Mouse (Mus musculus) spleen, postnatal 36 days (tissue): ENCODE measurements around the gene Tmem253.

Experiments used
- DNase-seq, 2 experiments: peaks; one replicate each; pipeline ENCODE4 v3.0.0; 2022; ENCODE audit warnings: low spot score in 2 of 2, mixed read lengths in 1 of 2

Gene Tmem253

DNA sequence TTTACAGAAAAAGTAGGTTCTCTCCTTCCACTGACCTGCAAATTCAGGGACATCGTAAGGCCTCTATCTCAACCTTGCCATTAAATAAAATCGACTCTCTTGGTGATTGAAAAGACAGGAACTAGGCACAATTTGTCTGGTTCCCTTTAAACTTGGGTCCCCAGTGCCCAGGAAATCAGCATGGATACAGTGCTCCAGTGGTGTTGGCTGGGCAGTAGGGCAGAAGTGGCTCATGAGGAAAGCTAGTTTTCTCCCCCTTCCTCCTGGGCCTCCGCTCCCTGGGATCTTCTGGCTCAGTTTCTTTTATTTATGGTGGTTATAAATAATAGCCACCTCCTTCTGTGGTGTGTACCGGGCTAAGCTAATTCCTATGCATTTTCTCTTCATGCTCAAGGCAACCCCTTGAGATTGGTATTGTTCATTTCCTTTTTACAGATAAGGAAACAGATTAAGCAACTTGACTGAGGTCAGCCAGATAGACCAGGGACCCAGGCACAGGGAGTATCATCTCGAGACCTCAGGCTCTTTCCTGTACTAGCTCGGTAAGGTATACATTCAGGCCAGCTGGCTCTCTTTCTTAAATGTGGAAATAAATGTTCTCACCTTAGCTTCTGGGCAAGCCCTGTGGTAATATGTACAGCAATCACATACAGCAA, at the start of gene Tmem253:
Tmem253 (plus strand) TSS at position 214 of the 656 bp plus-strand sequence.
- no peak for DNase-seq

DNA sequence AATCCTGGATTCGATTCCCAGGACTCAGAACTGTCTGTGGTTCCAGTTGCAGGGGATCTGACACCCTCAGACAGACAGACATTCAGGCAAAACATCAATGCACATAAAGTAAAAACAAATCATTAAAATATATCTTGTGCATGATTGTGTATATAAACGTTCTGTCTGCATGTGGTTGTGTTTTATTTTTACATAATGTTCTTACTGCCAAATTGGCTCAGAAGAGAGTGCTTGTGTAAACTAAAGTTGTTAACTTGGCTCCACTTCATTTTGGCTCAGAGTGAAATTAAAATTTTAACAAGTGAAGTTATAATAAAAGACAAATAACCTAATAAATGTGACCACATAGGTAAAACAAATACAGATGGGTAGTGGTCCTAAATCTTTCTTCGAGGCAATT, 48.1 kb upstream of the Tmem253 start:
- DNase-seq: no peak

DNA sequence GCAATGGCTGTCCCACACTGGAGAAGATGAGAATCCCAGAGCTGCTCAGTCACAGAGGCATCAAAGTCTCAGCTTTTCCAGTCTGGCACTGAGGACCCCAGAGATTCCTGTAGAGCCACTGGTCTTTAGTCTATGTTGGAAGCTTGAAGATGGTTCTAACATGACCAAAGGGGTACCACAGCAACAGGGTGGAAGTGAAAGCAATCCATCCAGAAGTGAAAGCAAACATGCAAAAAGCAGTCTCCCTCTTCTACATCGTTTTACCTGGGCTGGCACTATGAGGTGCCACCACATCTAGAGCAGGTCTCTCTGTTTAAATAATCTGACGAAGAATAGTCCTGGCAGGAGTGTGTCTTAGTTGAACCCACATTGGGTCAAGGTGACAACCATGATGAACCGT, 36.2 kb upstream of the Tmem253 start:
- no peak for DNase-seq

DNA sequence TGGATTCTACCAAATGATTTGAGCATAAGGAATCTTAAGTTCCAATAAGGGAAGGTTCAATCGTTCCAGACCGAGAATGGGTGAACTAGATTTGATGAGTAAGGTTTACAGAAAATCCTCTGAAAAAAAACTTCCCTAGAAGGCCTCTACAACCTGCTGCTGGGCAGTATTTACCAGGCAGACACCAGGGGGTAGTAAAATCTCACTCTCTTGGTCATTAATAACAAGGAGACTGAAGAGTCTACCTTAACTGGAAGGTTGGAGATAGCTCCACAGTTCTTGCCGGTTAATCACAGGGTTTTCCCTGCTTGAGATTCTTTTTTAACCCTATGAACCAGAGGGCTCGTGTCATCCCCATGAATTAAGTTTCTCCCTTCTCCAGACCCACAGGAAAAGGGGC, 32.2 kb upstream of the Tmem253 start:
- no peak for DNase-seq

DNA sequence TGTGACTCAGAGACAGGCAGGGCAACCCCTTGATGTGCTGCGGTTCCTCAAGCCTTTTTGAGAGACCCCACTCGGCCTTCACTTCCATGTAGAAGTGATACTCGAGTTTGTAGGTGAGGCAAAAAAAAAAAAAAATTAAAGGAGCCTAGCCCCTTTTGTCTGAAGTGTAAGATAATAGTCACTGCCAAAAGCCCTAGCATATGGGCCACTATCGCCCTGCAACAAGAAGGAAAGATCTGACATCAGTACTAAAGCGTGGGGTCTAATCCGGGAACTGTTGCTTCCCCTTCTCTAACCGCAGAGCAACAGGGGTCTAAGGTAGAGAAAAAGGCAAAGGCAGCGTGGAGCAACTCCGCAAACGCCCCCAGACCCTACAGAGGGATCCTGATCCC, 31.6 kb upstream of the Tmem253 start:
- no peak for DNase-seq

DNA sequence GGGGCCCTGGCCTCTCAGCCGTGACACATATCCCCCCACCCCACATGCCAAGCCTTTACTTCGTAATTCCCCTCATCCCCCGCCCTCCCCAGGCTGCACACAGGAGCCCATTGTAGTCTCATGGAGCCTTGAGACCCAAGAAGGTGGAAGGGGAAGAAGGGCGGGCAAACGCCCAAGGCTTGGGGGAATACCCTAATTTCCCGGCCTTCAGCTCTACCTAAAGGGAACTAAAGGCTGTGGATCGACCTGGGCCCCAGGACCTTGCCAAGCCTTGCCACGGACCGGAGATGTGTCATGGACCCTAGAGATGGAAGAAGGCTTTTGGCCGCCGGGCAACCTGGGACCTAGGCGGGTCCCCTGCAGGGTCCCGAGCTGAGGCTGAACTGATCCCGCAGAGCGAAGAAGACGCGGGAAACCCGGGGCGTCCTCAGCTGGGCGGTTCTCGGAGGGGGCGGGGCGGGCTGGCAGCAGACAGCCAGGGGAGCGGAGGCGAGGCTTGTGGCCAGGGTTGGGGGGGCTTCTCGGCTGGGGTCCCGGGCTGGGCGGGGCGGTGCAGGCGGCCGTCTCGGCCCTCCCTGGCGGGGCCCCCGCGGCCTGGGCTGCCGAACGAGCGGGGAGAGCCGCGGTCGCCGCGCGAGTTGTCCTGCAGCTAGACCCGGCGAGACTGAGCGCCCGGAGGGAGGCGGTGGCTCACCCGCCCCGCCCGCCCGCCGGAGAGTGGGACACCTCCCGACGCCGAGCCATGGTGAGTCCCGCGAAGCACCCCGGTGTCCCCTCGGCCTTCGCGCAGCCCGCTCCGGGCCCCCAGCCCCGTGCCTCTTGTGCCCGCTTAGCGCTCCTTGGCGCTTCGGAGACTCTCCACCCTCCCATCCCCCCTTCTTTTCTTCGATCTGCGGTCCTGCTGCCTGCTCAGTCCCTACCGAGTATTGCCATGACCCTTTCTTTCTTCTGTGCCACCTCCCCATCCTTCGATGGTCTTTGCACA, 30.9 kb upstream of the Tmem253 start, which contains the start of gene Arhgef40:
Arhgef40 (plus strand) TSS at position 473 of the 985 bp plus-strand sequence.
- peak; percentile 32 to 38 for DNase-seq

DNA sequence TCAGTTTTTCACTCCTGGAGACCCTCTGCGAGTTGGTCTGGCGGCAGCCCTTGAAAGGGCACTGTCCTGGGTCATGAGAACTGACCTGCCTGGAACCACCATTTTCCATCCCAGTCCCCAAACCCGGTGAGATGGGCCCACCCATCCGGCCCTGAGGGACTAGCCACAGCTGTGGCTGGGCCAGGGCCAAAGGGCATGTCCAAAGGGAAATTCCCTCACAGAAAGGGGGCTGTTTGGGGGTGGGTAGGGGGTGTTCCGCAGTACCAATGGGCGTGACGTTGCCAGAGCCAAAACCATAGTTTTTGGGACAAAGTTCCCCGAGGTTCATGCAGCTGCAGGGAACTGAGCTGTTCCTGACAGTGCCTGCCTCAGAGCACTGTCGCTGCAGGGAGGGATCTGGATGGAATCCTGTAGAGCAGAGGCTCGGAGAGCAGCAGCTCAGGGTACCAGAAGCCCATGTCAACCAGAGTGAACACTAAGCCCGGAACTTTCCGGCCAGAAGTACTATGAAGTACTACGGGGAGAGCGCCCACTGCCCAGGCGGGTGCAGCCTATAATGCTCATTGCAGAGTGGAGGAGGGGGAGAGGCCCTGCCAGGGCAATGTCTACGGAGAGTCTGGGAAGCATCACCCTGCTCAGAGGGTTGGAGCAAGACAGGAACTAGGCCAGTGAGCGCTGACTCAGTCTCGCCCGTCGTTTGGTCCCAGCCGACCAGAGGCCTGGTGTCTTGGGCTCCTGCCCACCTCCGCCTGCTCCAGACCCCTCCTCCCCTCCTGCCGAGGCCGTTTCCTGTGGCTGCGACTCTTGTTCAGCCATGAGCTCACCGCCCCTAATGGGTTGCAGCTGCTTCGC, 29.9 kb upstream of the Tmem253 start:
- DNase-seq: no peak

DNA sequence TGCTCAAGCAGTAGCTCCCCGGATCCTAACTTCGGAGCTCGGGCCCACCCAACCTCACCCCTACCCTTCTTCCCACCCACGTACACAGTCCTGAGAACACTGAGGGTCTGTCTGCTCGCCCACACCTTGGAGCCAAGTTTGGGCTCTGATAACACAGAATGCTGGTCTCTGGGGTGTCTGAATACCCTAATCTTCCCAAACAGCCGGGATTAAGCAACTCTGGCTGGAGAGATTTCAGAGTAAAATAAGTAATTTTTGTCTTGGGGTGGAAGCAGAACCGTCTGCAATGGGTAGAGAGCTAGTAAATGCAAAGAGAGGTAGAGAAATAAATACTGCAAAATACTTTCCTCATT, 29.3 kb upstream of the Tmem253 start:
- no peak for DNase-seq

DNA sequence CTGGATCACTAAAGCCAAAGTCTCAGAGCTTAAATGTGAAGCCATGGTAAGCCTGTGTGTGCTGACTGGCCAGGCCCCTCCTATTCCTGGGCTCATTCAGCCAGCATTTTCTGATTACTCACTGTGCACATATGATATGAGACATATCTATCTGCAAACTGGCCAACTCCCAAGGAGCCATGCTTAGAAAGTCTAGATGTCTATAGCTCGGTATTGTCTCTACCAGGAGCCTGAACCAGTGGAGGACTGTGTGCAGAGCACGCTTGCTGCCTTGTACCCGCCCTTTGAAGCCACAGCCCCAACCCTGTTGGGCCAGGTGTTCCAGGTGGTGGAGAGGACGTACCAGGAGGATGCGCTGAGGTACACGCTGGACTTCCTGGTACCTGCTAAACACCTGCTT, 28.3 kb upstream of the Tmem253 start:
- peak in 1 of 2 experiments; percentile 31 for DNase-seq

DNA sequence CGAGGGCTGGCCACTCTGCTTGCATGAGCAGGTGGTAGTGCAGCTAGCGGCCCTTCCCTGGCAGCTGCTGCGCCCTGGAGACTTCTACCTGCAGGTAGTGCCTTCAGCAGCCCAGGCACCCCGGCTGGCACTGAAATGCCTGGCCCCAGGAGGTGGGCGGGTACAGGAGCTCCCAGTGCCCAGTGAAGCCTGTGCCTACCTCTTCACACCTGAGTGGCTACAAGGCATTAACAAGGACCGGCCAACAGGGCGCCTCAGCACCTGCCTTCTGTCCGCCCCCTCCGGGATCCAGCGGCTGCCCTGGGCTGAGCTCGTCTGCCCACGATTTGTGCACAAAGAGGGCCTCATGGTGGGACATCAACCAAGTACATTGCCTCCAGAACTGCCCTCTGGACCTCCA, 26.7 kb upstream of the Tmem253 start:
- DNase-seq: no peak

DNA sequence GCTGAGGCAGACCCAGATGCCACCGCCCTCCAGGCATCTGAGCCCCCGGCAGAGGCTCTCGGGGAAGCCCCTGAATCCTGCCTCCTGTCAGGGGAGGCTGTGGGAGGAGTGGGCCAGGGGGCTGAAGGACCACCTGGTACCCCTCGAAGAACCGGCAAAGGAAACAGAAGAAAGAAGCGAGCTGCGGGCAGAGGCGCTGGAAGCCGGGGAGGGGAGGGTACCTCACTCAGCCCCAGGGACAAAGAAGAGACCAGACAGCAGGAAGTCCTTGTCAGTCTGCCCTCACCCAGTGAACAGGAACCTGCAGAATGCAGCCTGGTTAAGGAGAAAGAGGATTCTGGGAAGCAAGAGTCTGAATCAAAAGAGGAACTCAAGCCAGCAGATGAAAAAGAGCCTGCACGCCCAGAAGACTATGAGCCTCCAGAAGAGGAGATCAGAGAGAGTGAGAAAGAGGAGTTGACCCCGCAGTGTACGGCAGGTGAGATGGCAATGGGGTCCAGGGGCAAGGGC, 25.9 kb upstream of the Tmem253 start:
- DNase-seq: no peak

DNA sequence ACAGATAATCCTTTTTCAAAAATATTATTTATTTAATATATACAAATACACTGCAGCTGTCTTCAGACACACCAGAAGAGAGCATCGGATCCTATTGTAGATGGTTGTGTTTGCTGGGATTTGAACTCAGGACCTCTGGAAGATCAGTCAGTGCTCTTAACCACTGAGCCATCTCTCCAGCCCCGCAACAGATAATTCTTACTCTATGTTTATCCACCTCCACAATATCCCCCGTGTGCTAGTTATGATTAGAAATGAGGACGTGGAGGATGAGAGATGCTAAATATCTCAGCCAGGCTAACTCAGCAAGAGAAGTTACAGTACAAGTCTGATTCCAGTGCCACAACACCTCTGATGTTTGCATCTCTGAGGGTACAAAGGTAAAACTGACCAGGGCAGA, 21.0 kb upstream of the Tmem253 start:
- no peak for DNase-seq

DNA sequence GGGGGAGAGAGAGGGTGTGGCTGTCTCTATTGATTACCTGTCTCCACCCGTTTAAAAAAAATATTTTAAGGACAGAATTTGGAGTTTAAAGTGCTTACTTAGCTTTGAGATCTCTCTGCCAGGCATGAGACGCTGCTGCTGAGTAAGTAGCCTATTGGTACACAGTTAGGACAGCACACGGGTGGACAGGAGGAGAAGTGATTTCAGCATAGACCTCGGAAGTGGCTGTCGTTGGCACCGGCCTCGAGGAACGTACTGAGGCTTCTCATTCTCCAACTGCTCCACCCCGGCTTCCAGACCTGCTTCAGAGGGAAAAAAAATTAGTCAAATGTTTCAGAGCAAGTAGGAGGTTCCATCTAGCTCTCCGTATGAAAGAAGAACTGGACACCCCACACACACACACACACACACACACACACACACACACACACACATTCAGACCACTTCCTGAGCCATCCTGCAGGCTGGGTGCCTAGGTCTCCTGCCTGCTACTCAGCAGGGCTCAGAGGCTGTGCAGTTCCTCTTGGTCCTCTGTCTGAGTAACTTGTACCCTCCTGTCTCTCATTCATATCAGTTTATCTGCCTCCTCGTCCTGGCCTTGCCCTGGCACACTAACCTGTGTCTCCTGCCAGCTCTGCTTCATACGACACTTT, 20.1 kb upstream of the Tmem253 start:
- no peak for DNase-seq

DNA sequence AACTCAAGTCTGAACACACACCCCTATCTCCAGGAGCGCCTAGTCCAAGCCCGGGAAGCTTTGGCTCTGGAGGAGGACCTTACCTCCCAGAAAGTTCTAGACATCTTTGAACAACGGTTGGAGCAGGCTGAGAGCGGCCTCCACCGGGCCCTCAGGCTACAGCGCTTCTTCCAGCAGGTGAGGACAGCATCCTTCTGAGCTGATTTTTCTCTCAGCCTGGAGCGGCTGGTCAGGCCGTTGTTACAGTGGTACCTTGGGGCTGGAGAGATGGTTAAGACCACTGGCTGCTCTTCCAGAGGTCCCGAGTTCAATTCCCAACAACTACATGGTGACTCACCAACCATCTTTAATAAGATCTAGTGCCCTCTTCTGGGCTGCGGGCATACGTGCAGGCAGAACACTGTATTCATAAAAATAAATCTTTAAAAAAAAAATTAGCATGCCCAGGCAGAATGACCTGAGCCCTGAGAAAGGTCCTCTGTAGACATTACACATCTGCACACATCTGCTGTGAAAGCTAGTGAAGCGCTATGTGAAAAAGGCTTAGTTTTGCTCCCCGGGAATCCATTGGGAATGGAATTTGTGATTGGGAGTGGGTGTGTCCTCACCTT, 19.1 kb upstream of the Tmem253 start:
- no peak for DNase-seq

DNA sequence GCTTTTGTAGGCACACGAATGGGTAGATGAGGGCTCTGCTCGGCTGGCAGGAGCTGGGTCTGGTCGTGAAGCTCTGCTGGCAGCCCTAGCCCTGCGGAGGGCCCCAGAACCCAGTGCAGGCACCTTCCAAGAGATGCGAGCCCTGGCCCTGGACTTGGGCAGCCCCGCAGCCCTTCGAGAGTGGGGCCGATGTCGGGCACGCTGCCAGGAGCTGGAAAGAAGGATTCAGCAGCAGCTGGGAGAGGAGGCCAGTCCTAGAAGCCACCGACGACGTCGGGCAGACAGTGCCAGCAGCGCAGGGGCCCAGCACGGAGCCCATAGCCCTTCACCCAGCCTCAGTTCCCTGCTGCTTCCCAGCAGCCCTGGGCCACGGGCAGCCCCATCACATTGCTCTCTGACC, 18.6 kb upstream of the Tmem253 start:
- DNase-seq: no peak

DNA sequence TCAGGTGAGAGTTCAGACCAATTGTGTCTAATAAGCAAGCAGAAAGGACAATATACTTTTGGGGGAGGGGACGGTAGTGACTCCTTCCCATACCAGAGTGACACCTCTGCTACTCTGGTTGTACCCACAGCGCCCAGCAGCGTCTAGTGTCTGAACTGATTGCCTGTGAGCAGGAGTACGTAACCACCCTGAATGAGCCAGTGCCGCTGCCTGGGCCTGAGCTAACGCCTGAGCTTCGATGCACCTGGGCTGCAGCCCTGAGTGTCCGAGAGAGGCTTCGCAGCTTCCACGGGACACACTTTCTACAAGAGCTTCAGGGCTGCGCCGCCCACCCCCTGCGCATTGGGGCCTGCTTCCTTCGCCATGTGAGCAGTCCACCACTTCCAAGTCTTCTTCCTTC, 18.0 kb upstream of the Tmem253 start:
- DNase-seq: no peak

DNA sequence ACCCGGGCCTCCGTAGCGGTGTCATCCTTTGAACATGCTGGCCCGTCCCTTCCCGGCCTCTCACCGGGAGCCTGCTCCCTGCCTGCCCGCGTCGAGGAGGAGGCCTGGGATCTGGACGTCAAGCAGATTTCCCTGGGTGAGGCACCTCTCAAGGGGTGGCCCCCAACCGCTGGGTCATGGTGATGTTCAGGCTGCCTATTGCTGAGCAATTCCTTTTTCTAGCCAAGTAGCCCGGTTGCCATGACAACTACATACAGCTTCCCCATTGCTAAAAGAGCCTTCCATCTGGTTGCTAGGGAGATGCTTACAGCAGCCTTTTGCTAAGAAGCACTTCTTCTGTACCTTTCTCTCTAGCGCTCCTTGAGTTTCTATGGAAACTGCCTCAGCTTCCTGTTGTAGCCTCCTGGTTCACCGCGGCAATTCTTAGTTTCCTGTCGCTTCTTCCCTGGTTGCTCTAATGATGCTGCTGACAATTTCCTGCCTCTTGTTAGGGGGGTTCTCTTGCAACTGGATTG, 11.4 kb upstream of the Tmem253 start:
- no peak for DNase-seq

DNA sequence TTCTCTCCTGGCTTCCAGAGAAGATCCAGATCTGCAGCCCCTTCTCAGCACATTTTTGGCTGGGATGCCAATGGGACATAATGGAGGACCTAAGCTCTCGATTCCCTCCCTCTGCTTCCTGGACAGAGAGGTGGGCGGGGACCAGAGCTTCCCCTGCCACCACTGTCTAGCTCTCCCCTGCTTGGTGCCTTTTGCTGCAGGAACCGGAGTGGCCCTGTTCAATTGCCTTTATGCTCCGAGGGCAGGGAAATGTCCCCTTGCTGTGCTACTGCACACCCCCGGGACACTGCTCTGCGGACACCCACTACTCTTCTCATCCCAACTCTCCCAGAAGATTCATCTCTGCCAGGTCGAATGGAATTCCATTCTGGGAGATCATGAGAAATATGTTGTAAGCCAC, 10.3 kb upstream of the Tmem253 start:
- DNase-seq: no peak

DNA sequence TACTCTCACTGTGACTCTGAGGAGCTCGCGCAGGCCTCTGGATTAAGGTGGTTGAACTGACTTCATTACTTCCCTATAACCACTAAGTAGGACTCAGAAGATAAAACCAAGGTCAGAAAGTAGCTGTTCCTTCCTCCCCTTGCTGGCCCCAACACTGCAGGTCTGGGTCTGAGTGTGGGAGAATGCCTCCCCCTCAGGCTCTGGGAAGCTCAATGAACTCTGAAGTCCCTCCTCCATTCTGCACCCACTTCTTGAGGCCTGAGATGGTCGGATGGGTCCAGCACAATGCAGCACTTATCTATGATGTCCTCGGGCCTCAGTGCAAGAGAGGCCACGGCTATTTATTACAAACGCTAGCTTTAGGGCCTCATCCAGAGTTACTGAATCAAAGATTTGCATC, 9.8 kb upstream of the Tmem253 start:
- no peak for DNase-seq

DNA sequence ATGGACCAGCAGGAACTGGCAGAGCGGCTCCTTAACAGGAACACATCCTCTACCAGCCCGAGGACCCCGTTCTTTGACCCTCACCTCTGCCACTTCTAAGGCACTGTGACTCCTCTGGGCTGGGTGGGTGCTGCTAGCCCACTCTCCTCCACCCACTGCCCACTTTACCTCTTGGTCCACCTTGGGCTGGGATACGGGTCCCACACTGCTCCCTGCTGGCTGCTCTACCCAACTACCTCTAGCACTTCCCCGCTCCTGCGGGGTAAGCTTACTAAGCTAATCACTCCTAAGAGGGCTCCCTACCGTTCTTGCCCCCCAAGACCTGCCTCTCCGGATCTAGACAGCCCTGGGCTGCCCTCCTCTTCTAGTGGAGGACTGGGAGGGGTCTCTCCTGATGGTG, 9.2 kb upstream of the Tmem253 start:
- no peak for DNase-seq

DNA sequence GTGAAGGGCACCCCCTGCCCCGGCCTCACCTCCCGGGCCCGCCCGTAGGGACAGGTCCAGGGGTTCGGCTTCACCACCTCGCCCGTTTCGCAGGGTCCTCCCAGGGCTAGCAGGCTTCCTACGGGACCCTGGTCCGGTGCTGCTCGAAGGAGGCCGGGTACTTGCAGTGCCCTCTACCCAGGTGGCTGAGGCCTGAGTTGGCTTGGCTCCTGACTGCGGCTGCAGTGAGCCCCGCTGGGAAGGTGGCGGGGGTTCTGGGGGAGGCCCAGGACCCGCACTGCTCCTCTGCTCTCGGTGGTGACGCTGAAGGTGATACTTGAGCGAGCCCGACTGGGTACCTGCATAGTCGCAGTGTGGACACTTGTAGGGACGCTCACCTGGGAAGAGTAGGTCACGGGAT, 8.7 kb upstream of the Tmem253 start:
- no peak for DNase-seq
